Mouse (Mus musculus) CH12.LX (cell line): ENCODE measurements around the gene Sft2d1. TPM values are rescaled to one million over a fixed set of nuclear protein-coding genes. Genes with fewer than 3 reads are reported as not detected.
A peak's percentile ranks its signal among the peaks of the same experiment; 100 is the strongest.

Experiments used
- DNase-seq: peaks from one replicate; pipeline ENCODE4 v3.0.0-alpha.2; 2013; ENCODE audit errors: extremely low read depth
- H3K27ac ChIP-seq: 2 replicates; pipeline ENCODE4 v1.5.1; 2012; ENCODE audit warnings: low read depth, mild to moderate bottlenecking, control low read depth, moderate library complexity; ENCODE audit not compliant: insufficient read depth
- H3K27me3 ChIP-seq: replicated peaks from 2 replicates; pipeline ENCODE3; 2012; ENCODE audit warnings: inconsistent platforms
- H3K36me3 ChIP-seq, 2 experiments: replicated peaks in 1 of 2; 2 replicates each; pipeline versions ENCODE3 to v1.6.1; 2012; ENCODE audit warnings: inconsistent platforms in 1 of 2, low read length in 1 of 2, mild to moderate bottlenecking in 1 of 2, mixed read lengths in 1 of 2, moderate library complexity in 1 of 2; ENCODE audit not compliant: control insufficient read depth in 1 of 2, insufficient read depth in 1 of 2
- H3K4me1 ChIP-seq, 2 experiments: 2 replicates each; pipeline ENCODE4 v1.6.1; 2012; ENCODE audit warnings: inconsistent platforms in 1 of 2, moderate library complexity in 1 of 2; ENCODE audit not compliant: insufficient read depth in 2 of 2, control insufficient read depth in 1 of 2
- H3K4me2 ChIP-seq: 2 replicates; pipeline ENCODE4 v1.6.1; 2012; ENCODE audit warnings: low read depth, mild to moderate bottlenecking, control low read depth; ENCODE audit not compliant: poor library complexity, insufficient read depth, severe bottlenecking
- H3K4me3 ChIP-seq, 3 experiments: fragments of 150-350 bp in 1 of 3; sonication (generic) in 1 of 3; replicated peaks in 1 of 3; 2 replicates each; pipeline versions ENCODE3 to v1.5.1; 2011 to 2012; ENCODE audit warnings: low read depth in 2 of 3, low read length in 2 of 3, mild to moderate bottlenecking in 2 of 3, moderate library complexity in 2 of 3, control low read depth in 1 of 3, improper control_type of control experiment in 1 of 3, inconsistent platforms in 1 of 3, mixed read lengths in 1 of 3; ENCODE audit not compliant: poor library complexity in 1 of 3
- H3K79me2 ChIP-seq: replicated peaks from 2 replicates; pipeline ENCODE4 v1.6.1; 2012; ENCODE audit warnings: mild to moderate bottlenecking, moderate library complexity; ENCODE audit not compliant: control insufficient read depth, poor library complexity, insufficient read depth, severe bottlenecking; ENCODE audit errors: extremely low read depth
- H3K9ac ChIP-seq: 2 replicates; pipeline ENCODE4 v1.6.1; 2012; ENCODE audit warnings: low read depth, mild to moderate bottlenecking, control low read depth, moderate library complexity; ENCODE audit not compliant: insufficient read depth
- H3K9me3 ChIP-seq: replicated peaks from 2 replicates; pipeline ENCODE3; 2012; ENCODE audit warnings: low read length, inconsistent platforms, mixed read lengths
- CHD1 ChIP-seq: IDR thresholded peaks from 2 replicates; pipeline ENCODE4 v1.6.1; 2012; ENCODE audit warnings: low read depth, low read length, improper control_type of control experiment, inconsistent platforms
- CHD2 ChIP-seq: IDR thresholded peaks from 2 replicates; pipeline ENCODE4 v1.6.1; 2011; ENCODE audit warnings: low read length, improper control_type of control experiment
- CTCF ChIP-seq, 2 experiments: IDR thresholded peaks in 1 of 2; conservative IDR thresholded peaks in 1 of 2; 2 replicates each; pipeline ENCODE4 v1.5.1; 2011 to 2012; ENCODE audit warnings: low read depth in 2 of 2, low read length in 2 of 2, improper control_type of control experiment in 1 of 2, inconsistent platforms in 1 of 2, mild to moderate bottlenecking in 1 of 2, moderate library complexity in 1 of 2
- ELF1 ChIP-seq: IDR thresholded peaks from 2 replicates; pipeline ENCODE4 v1.6.1; 2014; ENCODE audit warnings: low read depth, mild to moderate bottlenecking, inconsistent platforms, low read length, improper control_type of control experiment
- HCFC1 ChIP-seq: IDR thresholded peaks from 2 replicates; pipeline ENCODE4 v1.6.1; 2012; ENCODE audit warnings: low read depth, mild to moderate bottlenecking, inconsistent platforms, low read length, improper control_type of control experiment
- JUND ChIP-seq: conservative IDR thresholded peaks from 2 replicates; pipeline ENCODE4 v1.6.1; 2011; ENCODE audit warnings: low read depth, low read length, improper control_type of control experiment
- MAFK ChIP-seq: IDR thresholded peaks from 2 replicates; pipeline ENCODE4 v1.6.1; 2011; ENCODE audit warnings: low read length, improper control_type of control experiment; ENCODE audit not compliant: insufficient replicate concordance
- MAZ ChIP-seq: IDR thresholded peaks from 2 replicates; pipeline ENCODE4 v1.6.1; 2012; ENCODE audit warnings: low read depth, mild to moderate bottlenecking, inconsistent platforms, low read length, improper control_type of control experiment, moderate library complexity
- MEF2A ChIP-seq: IDR thresholded peaks from 2 replicates; pipeline ENCODE4 v1.6.1; 2014; ENCODE audit warnings: low read depth, mild to moderate bottlenecking, inconsistent platforms, low read length, improper control_type of control experiment, borderline replicate concordance
- MYC ChIP-seq: IDR thresholded peaks from 2 replicates; pipeline ENCODE4 v1.6.1; 2011; ENCODE audit warnings: low read depth, mild to moderate bottlenecking, improper control_type of control experiment, low read length
- NRF1 ChIP-seq: IDR thresholded peaks from 2 replicates; pipeline ENCODE4 v1.6.1; 2014; ENCODE audit warnings: low read depth, mild to moderate bottlenecking, inconsistent platforms, low read length, improper control_type of control experiment, moderate library complexity
- POLR2AphosphoS2 ChIP-seq: IDR thresholded peaks from 2 replicates; pipeline ENCODE4 v1.6.1; 2011; ENCODE audit warnings: low read depth, low read length, improper control_type of control experiment
- RCOR1 ChIP-seq: conservative IDR thresholded peaks from 2 replicates; pipeline ENCODE4 v1.6.1; 2012; ENCODE audit warnings: low read depth, mild to moderate bottlenecking, inconsistent platforms, low read length, improper control_type of control experiment
- SIN3A ChIP-seq: IDR thresholded peaks from 2 replicates; pipeline ENCODE4 v1.6.1; 2012; ENCODE audit warnings: low read length, improper control_type of control experiment, inconsistent platforms
- SMC3 ChIP-seq: IDR thresholded peaks from 2 replicates; pipeline ENCODE4 v1.6.1; 2011; ENCODE audit warnings: low read depth, low read length, improper control_type of control experiment
- TBP ChIP-seq: conservative IDR thresholded peaks from 2 replicates; pipeline ENCODE4 v1.6.1; 2011; ENCODE audit warnings: low read depth, low read length, improper control_type of control experiment
- TCF12 ChIP-seq: IDR thresholded peaks from 2 replicates; pipeline ENCODE4 v1.6.1; 2014; ENCODE audit warnings: low read depth, mild to moderate bottlenecking, inconsistent platforms, low read length, improper control_type of control experiment
- UBTF ChIP-seq: IDR thresholded peaks from 2 replicates; pipeline ENCODE4 v1.6.1; 2012; ENCODE audit warnings: low read depth, mild to moderate bottlenecking, inconsistent platforms, low read length, improper control_type of control experiment, moderate library complexity
- USF1 ChIP-seq: IDR thresholded peaks from 2 replicates; pipeline ENCODE4 v1.6.1; 2014; ENCODE audit warnings: low read depth, mild to moderate bottlenecking, inconsistent platforms, low read length, improper control_type of control experiment
- ZC3H11A ChIP-seq: IDR thresholded peaks from 2 replicates; pipeline ENCODE4 v1.6.1; 2012; ENCODE audit warnings: low read depth, mild to moderate bottlenecking, inconsistent platforms, low read length, improper control_type of control experiment
- dilution Hi-C: fragments of 300-500 bp; cut with MboI; formaldehyde crosslinking; loops from 2 replicates; pipeline ENCODE4 v1.14.3; 2020; ENCODE audit warnings: low sequenced_read_pairs; ENCODE audit not compliant: extremely low pct_unique_long_range_greater_than_20kb, extremely low pct_ligation_motif_present
- in situ Hi-C: fragments of 300-500 bp; cut with MboI; formaldehyde crosslinking; loops from 3 replicates; pipeline ENCODE4 v1.14.3; 2019; ENCODE audit warnings: low sequenced_read_pairs, low pct_ligation_motif_present, low pct_unique_long_range_greater_than_20kb, mixed read lengths
- polyA plus RNA-seq: library from polyadenylated mRNA; unstranded; fragments of >175 nt; gene quantifications from 2 replicates; pipeline ENCODE4 v1.2.1, GENCODE M21; 2012; ENCODE audit warnings: low read depth; ENCODE audit not compliant: insufficient read length
- total RNA-seq, 2 experiments: library from RNA; depleted of rRNA; stranded (reverse); fragments of 300-350 nt in 1 of 2; fragments of >200 nt in 1 of 2; gene quantifications; 2 replicates each; pipeline ENCODE4 v1.2.3; 2012 to 2014

Sft2d1 gene
- total and polyA plus RNA-seq, 3 experiments: 71.7 to 121 (median 75.1) TPM

- DNase-seq: no peak
- in situ Hi-C loops: loop anchor here (5.0 kb wide), 1 partner anchor 88 kb away; no protein-coding TSS in a partner anchor
- no peaks in the 10 kb centered on the region for H3K9me3 ChIP-seq
- peaks cover 3 to 34% of the 10 kb centered on the region in 2 experiments; a peak in 3 of 4 replicates for H3K4me1 ChIP-seq
- H3K79me2 ChIP-seq: no peaks in the 10 kb centered on the region; the same call in 1 of the 2 replicates
- H3K27ac ChIP-seq: no peak overlapping the region
- dilution Hi-C loops: no loop called here
- H3K36me3 ChIP-seq: peaks cover 0 to 14% of the 10 kb centered on the region in 2 experiments
- no peaks in the 10 kb centered on the region for H3K27me3 ChIP-seq
- peak overlapping the region; percentile 30 for H3K9ac ChIP-seq
- peak overlapping the region; percentile 76 to 92 (median 92) for H3K4me3 ChIP-seq
- 0 out of 2 replicates have a peak, but pooled peaks have one; percentile 4 for TF ChIP-seq SIN3A
- TF ChIP-seq CHD2: no peak
- no peak for TF ChIP-seq HCFC1
- no peak for TF ChIP-seq UBTF
- peak overlapping the region; percentile 69 for H3K4me2 ChIP-seq
Observed at GRCm38 (mm10) chr17:8284254-8284661, 26.6 kb upstream of the Sft2d1 start.

- no peak overlapping the region for H3K27ac ChIP-seq
- TF ChIP-seq ZC3H11A: no peak
- no peak for TF ChIP-seq CHD1
- TF ChIP-seq JUND: no peak
- no peak for TF ChIP-seq TCF12
- no peak for TF ChIP-seq MEF2A
- TF ChIP-seq TBP: no peak
- no peak for TF ChIP-seq HCFC1
- no peak for TF ChIP-seq UBTF
- TF ChIP-seq NRF1: no peak
- no peak for TF ChIP-seq MAZ
- no peak for TF ChIP-seq MYC
- no peak for TF ChIP-seq CHD2
- no peak for TF ChIP-seq CTCF (conservative IDR thresholded peaks at IDR 0.05 in 1 of 2, IDR thresholded peaks at IDR 0.05 in 1 of 2; ENCODE audit: low read depth in 2 of 2, low read length in 2 of 2)
- no peak for TF ChIP-seq MAFK
- TF ChIP-seq USF1: no peak
- no peak for TF ChIP-seq SIN3A
- no peak for TF ChIP-seq ELF1
- TF ChIP-seq POLR2AphosphoS2: no peak
- TF ChIP-seq SMC3: no peak
- TF ChIP-seq RCOR1: no peak
- TF ChIP-seq, all 38 proteins: peak for 0
- DNase-seq: no peak
- H3K79me2 ChIP-seq: no peaks in the 10 kb centered on the region; the same call in 1 of the 2 replicates
- H3K4me1 ChIP-seq: peaks cover 0 to 26% of the 10 kb centered on the region in 2 experiments; a peak in 2 of 4 replicates
- H3K9me3 ChIP-seq: no peaks in the 10 kb centered on the region
- peaks cover 0 to 22% of the 10 kb centered on the region in 2 experiments for H3K36me3 ChIP-seq
- peak overlapping the region; percentile 69 for H3K4me2 ChIP-seq
- dilution Hi-C loops: no loop called here
- H3K4me3 ChIP-seq: peak overlapping the region in 2 of 3 experiments; percentile 76 to 92
- in situ Hi-C loops: no loop called here
- no peak overlapping the region for H3K9ac ChIP-seq
- H3K27me3 ChIP-seq: no peaks in the 10 kb centered on the region
Observed at GRCm38 (mm10) chr17:8285056-8285455, 25.8 kb upstream of the Sft2d1 start.
